Mouse (Mus musculus) neural tube, embryonic 14.5 days (tissue): ENCODE results near the gene Abcc9. TPM values are rescaled to one million over a fixed set of nuclear protein-coding genes. Genes with fewer than 3 reads are reported as not detected.

Source experiments
- ATAC-seq: fragments of 200-750 bp; cut with Nextera tagmentation; 2 replicates; pipeline ENCODE4 v1.8.0; 2017; ENCODE audit warnings: low read depth, mild to moderate bottlenecking, moderate TSS enrichment, moderate library complexity
- H3K27ac ChIP-seq: fragments of 300-500 bp; sonication (generic); 2 replicates; pipeline ENCODE4 v1.5.1; 2014; ENCODE audit warnings: low read depth, mild to moderate bottlenecking, control low read depth, low read length, moderate library complexity, mixed read lengths
- H3K27me3 ChIP-seq: fragments of 300-500 bp; sonication (generic); 2 replicates; pipeline ENCODE4 v1.6.1; 2014; ENCODE audit warnings: low read length; ENCODE audit not compliant: control insufficient read depth, insufficient read depth
- H3K36me3 ChIP-seq: fragments of 300-500 bp; sonication (generic); 2 replicates; pipeline ENCODE4 v1.6.1; 2014; ENCODE audit warnings: low read length, mixed read lengths; ENCODE audit not compliant: control insufficient read depth, insufficient read depth
- H3K4me1 ChIP-seq: fragments of 300-500 bp; sonication (generic); 2 replicates; pipeline ENCODE4 v1.6.1; 2014; ENCODE audit warnings: low read length; ENCODE audit not compliant: control insufficient read depth, insufficient read depth
- H3K4me2 ChIP-seq: fragments of 300-500 bp; sonication (generic); 2 replicates; pipeline ENCODE4 v1.6.1; 2014; ENCODE audit warnings: mild to moderate bottlenecking, low read depth, low read length, control low read depth
- H3K4me3 ChIP-seq: fragments of 300-500 bp; sonication (generic); 2 replicates; pipeline ENCODE4 v1.5.1; 2014; ENCODE audit warnings: low read depth, low read length, control low read depth, mixed read lengths
- H3K9ac ChIP-seq: fragments of 300-500 bp; sonication (generic); replicated peaks from 2 replicates; pipeline ENCODE4 v1.6.1; 2014; ENCODE audit warnings: low read depth, mild to moderate bottlenecking, control low read depth, low read length, mixed read lengths
- H3K9me3 ChIP-seq: fragments of 300-500 bp; sonication (generic); 2 replicates; pipeline ENCODE4 v1.6.1; 2016; ENCODE audit warnings: low read length; ENCODE audit not compliant: control insufficient read depth
- WGBS: fragments of 180-500 bp; shearing (Covaris S2); extraction: QIAGEN DNeasy Blood & Tissue Kit; methylation state at CpG from one replicate; pipeline ENCODE4 v1.1.7; 2014; 5-methylcytosine and 5-hydroxymethylcytosine counted together
- polyA plus RNA-seq: library from polyadenylated mRNA; unstranded; fragments of >200 nt; fragmentation: Nextera tagmentation; extraction: Ambion mirVana; gene quantifications from 2 replicates; pipeline ENCODE4 v1.2.1, GENCODE M21; 2014

The Abcc9 gene
- polyA plus RNA-seq, 1 experiment from 2014 or later, result 4.6 TPM

DNA sequence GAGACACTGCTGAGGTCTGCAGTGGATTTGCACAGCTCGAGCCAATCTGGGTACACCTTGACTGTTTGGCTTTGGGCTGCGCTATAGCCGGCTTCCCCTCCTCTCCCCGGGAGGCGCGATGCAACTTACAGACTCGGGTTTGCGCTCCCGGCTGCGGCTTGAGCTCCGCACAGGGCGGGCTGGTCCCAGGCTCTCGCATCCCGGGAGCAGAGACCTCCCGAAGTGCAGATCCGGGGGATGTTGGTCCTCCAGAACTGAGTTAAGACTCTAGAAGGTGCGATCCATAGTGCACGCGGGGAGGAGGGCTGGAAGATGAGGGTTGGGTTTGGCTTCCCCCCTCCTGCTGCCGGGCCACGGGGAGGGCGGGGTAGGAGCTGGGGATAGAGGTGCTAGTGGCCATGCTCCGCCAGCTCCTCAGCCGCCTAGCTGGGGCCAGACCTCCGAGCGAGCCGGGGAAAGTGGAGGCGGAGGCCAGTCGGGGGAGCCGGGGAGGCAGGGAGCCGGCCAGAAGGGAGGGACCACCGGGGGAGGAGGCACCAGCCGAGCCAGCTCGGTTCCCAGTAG lies 131.0 kb downstream of the Abcc9 start, which contains the start of gene Kcnj8:
Gene Kcnj8 (minus strand): TSS at position 560 of the 564 bp plus-strand sequence.
- WGBS, result under 1% methylated on average over 34 of the region's 34 CpGs
- Histone ChIP-seq H3K27me3 (peaks cover 18% of the 10 kb centered on the region), H3K9me3 (no peaks in the 10 kb centered on the region), H3K4me1 (0 out of 2 replicates have a peak, but pooled peaks cover 6% of the 10 kb centered on the region), H3K4me3 (peak within 1 kb of the TSS; percentile 41), H3K9ac (peak within 1 kb of the TSS; percentile 44), H3K4me2 (peak within 1 kb of the TSS; percentile 95), H3K27ac (no peak within 1 kb of the TSS), H3K36me3 (no peaks in the 10 kb centered on the region)
- ATAC-seq, result peak; percentile 91

DNA sequence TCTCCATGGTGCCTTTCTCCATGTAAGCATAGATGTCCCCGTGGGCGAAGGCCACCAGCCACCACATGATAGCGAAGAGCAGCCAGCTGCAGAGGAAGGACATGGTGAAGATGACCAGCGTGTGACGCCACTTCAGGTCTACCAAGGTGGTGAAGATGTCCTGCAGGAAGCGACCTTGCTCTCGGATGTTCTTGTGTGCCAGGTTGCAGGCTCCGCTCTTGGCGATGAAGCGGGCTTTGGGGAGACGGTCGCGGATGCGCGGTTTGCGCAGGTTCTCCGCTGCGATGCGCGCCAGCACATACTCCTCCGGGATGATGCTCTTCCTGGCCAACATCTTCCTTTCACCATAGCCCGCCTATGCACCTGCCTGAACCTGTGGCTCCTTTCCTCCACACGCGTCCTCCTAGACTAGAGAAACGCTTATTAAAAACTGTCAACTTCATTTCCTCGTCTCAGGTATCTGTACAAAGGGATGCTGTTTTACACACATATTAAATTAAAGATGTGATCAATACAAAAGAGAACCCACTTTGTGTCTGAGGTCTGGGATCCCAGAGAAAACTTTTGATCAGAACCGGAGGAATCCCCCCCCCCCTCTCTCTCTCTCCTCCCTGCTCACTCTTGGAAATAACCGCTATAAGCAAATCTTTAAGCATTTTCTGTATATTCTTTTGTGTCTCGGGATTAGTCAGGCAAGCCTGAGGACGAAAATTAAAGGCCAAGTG lies 131.9 kb downstream of the Abcc9 start:
- Histone ChIP-seq H3K4me2 (peak overlapping the region; percentile 95), H3K4me1 (0 out of 2 replicates have a peak, but pooled peaks cover 6% of the 10 kb centered on the region), H3K27me3 (peaks cover 18% of the 10 kb centered on the region), H3K9ac (no peak overlapping the region), H3K9me3 (no peaks in the 10 kb centered on the region), H3K36me3 (no peaks in the 10 kb centered on the region), H3K27ac (no peak overlapping the region), H3K4me3 (peak overlapping the region; percentile 41)
- ATAC-seq, result 0 out of 2 replicates have a peak, but pooled peaks have one; percentile 19
- 6% methylated on average over 30 of the region's 30 CpGs for WGBS

DNA sequence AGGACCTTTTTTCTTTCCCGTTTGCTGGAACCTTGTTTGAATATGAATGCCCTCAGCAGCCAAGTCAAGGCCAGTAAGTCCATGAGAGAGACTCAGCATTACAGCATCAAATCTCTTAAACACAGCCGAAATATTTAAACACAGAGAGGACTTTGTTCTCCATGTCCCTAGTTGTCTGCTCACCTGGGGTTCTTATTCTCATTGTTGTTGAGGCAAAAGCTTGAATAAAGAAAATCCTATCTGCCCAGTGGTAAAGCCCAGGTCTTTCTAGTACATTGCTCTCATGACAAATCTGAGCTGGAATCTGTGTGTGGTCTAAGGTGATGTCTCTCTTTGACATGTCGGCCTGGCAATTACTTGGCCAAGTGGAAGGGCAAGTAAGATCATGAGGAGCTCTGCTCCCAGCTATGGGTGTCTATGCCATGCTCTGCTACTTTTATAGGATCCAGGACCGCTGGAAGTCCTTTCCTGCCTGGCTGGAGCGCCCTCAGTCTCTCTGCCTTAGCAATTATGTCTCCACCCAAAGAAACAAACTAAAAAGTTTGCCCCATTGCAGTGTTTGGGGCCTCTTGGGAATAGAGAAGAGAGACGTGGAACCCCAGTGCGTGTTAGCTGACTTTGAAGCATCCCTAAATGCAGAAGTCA lies 133.3 kb downstream of the Abcc9 start:
- Histone ChIP-seq H3K36me3 (no peaks in the 10 kb centered on the region), H3K4me3 (no peak overlapping the region), H3K4me1 (0 out of 2 replicates have a peak, but pooled peaks cover 6% of the 10 kb centered on the region), H3K9ac (no peak overlapping the region), H3K27ac (no peak overlapping the region), H3K4me2 (no peak overlapping the region), H3K9me3 (no peaks in the 10 kb centered on the region), H3K27me3 (peaks cover 18% of the 10 kb centered on the region)
- ATAC-seq, result no peak
- WGBS, result 44% methylated on average over 7 of the region's 7 CpGs

DNA sequence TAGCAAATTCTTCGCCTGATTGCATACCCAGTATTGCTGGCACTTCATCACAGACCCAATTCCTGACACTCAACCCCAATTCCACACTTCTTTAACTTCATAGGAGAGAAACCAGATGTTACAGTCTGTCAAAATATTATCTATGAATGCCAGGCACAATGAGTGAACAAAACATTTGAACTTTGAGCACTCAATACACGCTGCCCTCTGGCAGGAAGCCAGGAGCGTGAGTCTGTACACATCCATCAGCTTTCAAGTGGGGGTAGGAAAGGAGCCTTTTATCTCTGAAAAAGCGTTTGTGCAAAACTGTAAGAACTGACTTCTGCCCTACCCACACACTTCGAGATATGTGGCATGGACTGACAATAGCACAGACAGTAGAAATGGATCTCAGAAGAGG lies 134.7 kb downstream of the Abcc9 start:
- WGBS, result 43% methylated on average over 5 of the region's 5 CpGs
- peaks cover 18% of the 10 kb centered on the region for H3K27me3 ChIP-seq

DNA sequence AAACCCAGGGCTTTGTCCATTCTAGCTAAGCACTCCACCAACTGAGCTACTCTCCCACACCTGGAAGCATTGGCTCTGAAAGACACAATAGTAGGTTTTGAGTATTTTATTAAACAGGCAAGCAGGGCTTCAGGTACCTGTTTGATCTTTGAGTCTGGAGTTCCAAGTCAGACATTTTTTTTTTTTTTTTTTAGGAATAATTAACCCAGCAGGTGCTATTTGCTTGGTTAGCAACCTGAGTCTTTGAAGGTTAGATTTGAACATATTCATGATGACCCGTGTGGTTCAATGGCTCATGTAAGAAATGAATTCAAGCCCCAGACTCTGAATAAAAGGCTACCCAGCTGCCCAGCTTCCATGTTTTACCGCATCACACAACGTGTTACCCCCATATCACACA lies 137.4 kb downstream of the Abcc9 start:
- no peaks in the 10 kb centered on the region for H3K36me3 ChIP-seq
- no peaks in the 10 kb centered on the region for H3K9me3 ChIP-seq
- peaks cover 3% of the 10 kb centered on the region; the same call in 1 of the 2 replicates for H3K27me3 ChIP-seq
- H3K9ac ChIP-seq, result no peak overlapping the region
- H3K4me3 ChIP-seq, result no peak overlapping the region
- no peak for ATAC-seq
- H3K27ac ChIP-seq, result no peak overlapping the region
- no peak overlapping the region for H3K4me2 ChIP-seq
- 96% methylated on average over 3 of the region's 3 CpGs for WGBS
- H3K4me1 ChIP-seq, result no peaks in the 10 kb centered on the region

More for the DNA sequence above, 134.7 kb downstream of the Abcc9 start:
- no peak overlapping the region for H3K27ac ChIP-seq
- no peak overlapping the region for H3K9ac ChIP-seq
- no peaks in the 10 kb centered on the region for H3K36me3 ChIP-seq
- H3K4me1 ChIP-seq, result 0 out of 2 replicates have a peak, but pooled peaks cover 6% of the 10 kb centered on the region
- no peaks in the 10 kb centered on the region for H3K9me3 ChIP-seq
- no peak overlapping the region for H3K4me2 ChIP-seq
- no peak for ATAC-seq
- H3K4me3 ChIP-seq, result no peak overlapping the region

DNA sequence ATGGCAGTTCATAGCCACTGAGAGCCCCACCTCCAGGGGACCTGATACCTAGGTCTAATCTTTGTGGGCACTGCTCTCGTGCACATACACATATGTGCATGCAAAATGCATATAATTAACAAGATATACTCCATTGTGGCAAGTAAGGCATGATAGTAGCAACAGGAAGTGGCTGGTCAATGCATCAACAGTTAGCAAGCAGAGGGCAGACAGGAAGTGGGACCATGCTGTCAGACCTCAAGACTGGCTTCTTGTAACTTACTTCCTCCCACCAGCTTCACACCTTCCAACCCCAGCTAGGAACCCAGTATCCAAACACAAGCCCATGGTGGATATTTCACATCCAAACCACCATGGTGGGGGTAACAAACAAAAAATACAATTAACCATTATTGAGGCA lies 141.0 kb downstream of the Abcc9 start:
- no peaks in the 10 kb centered on the region for H3K4me1 ChIP-seq
- no peak overlapping the region for H3K4me3 ChIP-seq
- ATAC-seq, result no peak
- no peak overlapping the region for H3K27ac ChIP-seq
- H3K9ac ChIP-seq, result no peak overlapping the region
- H3K4me2 ChIP-seq, result no peak overlapping the region
- H3K27me3 ChIP-seq, result no peaks in the 10 kb centered on the region
- WGBS, result 74% methylated on average over 1 of the region's 1 CpGs
- no peaks in the 10 kb centered on the region for H3K36me3 ChIP-seq
- H3K9me3 ChIP-seq, result no peaks in the 10 kb centered on the region

DNA sequence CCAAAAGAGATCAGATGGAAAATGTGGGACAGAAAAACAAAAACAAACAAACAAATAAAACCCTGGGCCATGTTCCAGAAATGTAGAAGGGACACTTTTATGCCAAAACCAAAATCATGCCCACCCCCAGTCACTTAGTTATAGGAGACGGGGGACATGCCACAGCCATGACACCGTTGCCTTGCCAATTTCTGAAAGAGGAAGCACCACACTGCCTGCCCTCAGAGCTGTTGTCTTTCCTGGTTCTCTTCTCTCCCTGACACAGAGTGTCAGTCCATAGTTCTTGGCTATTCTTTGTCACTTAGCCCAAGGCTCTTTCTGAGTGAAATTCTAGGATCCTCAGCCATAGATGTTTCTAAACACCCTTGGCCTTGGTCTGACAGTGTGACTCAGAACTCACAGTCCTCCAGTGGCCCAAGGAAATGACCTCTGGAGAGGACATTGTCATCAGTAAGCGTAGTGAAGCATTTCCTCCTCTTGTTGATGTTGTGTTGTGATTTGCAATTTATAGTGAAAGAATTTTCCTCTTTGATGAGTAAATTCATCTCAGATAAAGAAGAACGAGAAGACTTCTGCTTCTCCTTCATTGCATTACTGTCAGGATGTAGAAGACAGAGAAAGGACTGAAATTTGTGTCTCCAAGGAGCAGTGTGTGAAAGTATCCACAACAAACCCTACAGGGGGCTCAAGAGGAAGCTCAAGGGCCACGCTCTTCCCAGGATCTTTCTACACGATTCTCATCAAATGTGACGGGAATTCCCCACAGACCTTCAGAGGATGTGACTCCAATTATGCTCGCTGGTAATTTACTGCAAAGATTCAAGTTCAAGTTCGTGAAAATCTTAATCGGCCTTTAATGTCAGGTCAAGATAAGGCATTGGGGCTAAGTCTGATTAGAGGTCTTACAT lies 143.1 kb downstream of the Abcc9 start:
- Histone ChIP-seq H3K27ac (no peak overlapping the region), H3K27me3 (no peaks in the 10 kb centered on the region), H3K4me2 (no peak overlapping the region), H3K4me3 (no peak overlapping the region), H3K4me1 (no peaks in the 10 kb centered on the region), H3K36me3 (no peaks in the 10 kb centered on the region), H3K9ac (no peak overlapping the region), H3K9me3 (no peaks in the 10 kb centered on the region)
- 84% methylated on average over 10 of the region's 10 CpGs for WGBS
- no peak for ATAC-seq

DNA sequence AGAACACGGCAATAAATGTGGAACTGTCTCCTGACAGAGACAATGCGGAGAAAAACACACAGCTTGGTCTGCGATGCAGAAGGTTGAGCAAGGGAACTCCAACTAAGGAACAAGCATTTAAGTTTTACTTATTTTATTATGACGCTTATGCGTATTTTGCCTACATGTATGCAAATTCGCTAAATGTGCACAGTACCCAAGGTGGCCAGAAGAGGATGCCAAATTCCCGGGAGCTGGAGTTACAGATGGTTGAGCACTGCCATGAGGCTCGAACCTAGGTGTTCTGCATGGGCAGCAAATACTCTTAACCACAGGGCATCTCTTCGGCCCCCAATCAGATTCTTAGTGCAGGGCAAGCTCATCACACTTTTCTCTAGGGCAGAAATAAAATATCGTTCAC lies 144.0 kb downstream of the Abcc9 start:
- Histone ChIP-seq H3K9me3 (no peaks in the 10 kb centered on the region), H3K27me3 (no peaks in the 10 kb centered on the region), H3K36me3 (no peaks in the 10 kb centered on the region), H3K4me2 (no peak overlapping the region), H3K27ac (no peak overlapping the region), H3K4me1 (no peaks in the 10 kb centered on the region), H3K9ac (no peak overlapping the region), H3K4me3 (no peak overlapping the region)
- no peak for ATAC-seq
- 82% methylated on average over 10 of the region's 10 CpGs for WGBS
